Mouse (Mus musculus) embryo, embryonic 11.5 days (tissue): ENCODE data around the gene Gm37240.
A peak's percentile ranks its signal among the peaks of the same experiment; 100 is the strongest.
"Not testable (repeated sequence)": the region's sequence is repeated elsewhere in the genome, so short reads cannot be mapped to it uniquely, and the experiment has no call there.

Experiments used
- DNase-seq: peaks from one replicate; pipeline ENCODE4 v3.0.0-alpha.2; 2012; ENCODE audit warnings: low read depth, low spot score

Gene Gm37240

GRCm38 (mm10) chr3:85887239-85887827, at the start of gene Gm37240, which contains the start of gene Glt28d2:
Gm37240 (minus strand) TSS chr3:85887518.
Glt28d2 (minus strand) TSS chr3:85887516.
- peak; percentile 80 for DNase-seq

- DNase-seq: no peak
These were observed 46.3 kb upstream of the Gm37240 start for GRCm38 (mm10) chr3:85933586-85933985.

DNA sequence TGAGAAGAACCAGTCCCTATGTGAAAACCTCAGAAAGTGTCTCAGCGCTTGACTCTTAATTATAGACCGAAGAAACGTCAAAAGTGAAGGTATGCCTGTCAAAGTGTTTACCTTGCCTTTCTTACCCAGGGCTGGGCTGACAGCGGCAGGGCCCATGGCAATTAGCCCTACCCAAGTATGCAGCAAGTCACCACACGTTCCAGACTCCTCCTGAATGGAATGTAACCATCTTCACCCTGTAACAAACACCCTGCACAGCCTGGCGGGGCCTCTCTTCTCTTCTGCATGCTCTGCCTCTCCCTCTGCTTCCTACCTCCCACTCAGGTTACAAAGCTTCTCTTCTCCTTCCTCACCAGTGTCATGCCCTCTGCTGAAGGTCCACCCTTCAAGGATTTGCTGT, 44.5 kb upstream of the Gm37240 start:
- no peak for DNase-seq

DNA sequence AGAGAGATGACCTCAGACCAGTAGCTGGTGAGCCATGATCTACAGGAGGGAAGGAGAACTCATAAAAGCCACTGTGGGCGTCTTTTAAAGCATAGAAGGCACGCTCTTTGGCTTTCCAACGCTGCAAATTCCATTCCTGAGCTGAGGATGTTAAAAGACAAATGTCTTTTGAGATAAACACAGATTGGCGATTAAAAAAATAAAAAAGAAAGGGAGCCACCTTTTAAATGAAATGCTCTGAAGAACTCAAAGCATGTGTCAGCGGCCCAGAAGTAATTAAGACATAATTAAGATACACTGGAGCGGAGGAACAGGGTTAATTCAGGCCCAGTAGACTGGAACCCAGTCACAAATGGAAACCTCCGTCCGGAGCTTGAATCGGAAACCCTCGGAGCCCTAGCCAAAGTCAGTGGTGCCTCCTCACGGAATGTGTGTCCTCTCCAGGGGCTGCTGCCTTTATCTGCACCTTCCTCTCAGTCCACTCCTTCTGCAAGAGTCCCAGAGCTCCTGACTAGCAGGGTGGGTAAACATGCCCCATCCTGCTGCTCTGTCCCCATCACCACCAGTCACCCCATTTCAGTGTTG, 43.4 kb upstream of the Gm37240 start:
- no peak for DNase-seq

DNA sequence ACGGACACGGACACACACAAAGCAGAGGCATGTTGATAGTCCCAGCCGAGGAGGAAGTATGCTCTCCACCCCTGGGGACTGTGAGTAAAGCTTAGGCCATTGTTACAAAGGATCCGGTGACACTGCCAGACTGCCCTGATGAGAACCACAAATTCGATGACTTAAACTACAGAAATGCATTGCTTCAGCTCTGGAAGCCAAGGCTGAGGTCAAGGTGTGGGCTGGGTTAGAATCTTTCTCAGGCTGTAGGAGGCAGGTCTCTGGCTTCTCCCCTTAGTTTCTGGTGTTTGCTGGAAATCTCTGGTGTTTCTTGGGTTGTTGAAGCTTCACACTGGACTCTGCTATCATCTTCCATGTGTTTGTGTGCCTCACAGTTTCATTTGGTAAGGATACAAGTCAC, 42.4 kb upstream of the Gm37240 start:
- no peak for DNase-seq

DNA sequence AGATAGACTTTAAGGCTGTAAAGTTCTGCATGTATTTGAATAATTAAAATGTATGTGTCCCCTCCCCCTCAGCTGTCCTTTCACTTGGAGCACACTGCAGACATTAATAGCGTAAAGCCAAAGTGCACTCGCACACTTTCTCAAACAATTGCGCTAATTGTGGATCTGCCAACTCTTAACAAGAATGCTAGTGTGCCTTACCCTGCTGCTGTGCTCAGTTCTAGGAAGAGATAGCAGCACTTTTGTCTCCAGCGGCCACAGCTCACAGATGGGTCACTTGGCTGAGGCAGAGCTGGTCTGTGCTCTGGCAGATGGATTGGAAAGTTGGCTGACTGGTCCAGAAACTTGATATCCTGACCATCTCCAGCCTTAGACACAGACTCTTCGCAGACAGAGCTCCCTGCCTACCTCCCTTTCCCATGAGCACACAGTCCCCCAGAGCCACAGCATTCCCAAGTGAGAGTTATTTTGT, 40.9 kb upstream of the Gm37240 start:
- no peak for DNase-seq

DNA sequence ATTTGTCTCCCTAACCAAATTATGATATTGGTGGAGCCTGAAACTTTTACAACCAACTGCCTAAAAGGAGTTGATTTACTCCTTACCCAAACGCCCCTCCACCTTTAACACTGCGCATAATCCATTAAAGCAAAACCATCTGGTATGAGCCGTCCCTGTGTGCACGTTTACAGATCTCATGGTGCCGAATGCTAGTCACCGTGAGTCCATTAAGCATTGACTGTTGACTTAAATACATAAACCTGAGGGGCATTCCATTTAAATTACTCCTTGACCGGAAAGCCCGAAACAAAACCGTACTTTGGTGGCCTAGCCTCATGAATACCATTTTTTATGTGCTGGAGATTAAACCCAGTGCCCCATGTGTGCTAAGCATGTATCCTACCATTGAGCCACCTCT, 40.0 kb upstream of the Gm37240 start:
- DNase-seq: no peak

- peak; percentile 61 for DNase-seq
These were observed 36.9 kb upstream of the Gm37240 start for GRCm38 (mm10) chr3:85923954-85924945.

- no peak for DNase-seq
These were observed 36.0 kb upstream of the Gm37240 start for GRCm38 (mm10) chr3:85923343-85923742.

GRCm38 (mm10) chr3:85922331-85922730, 35.0 kb upstream of the Gm37240 start:
- DNase-seq: no peak

GRCm38 (mm10) chr3:85920671-85921070, 33.4 kb upstream of the Gm37240 start:
- not testable (repeated sequence) for DNase-seq

GRCm38 (mm10) chr3:85917600-85917999, 30.3 kb upstream of the Gm37240 start:
- DNase-seq: no peak

GRCm38 (mm10) chr3:85914806-85915205, 27.5 kb upstream of the Gm37240 start:
- DNase-seq: no peak

GRCm38 (mm10) chr3:85907136-85907535, 19.8 kb upstream of the Gm37240 start:
- no peak for DNase-seq

DNA sequence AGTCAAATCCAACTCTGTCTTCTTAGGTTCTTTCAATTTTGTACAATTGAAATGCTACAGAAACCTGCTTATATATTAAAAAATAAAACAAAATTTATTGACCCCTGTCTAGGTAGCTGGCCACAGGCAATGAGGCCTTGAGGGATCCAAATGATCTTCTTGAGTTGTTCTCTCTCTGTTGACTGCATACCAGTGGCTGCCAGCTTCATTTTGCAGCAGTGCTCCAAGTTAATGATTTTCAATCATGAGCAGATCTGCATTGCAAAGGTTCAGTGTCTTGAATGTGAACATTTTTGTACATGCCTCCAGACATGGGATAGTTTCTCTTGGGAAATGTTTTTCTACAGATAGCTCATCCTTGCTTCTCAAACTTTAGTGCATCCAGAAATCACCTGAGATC, 17.1 kb upstream of the Gm37240 start:
- DNase-seq: no peak

GRCm38 (mm10) chr3:85895020-85895419, 7.7 kb upstream of the Gm37240 start:
- DNase-seq: no peak

DNA sequence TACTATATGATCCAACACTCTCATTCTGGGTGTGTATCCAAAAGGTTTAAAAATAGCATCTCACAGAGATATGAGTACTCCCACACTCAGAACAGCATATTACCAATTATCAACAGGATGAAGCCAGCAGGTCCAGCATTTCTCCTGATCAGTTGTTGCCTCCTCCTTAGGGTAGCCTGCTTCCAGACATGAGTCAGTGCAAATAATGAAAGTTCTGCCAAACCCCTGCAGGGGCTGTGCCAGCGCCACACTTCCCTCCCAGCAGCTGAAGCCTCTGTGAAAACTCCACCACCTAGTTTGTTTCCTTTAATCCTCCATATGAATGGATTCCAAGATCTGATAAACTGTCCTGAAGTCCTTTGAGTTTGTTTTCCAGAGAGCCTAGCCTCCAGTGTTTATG, 4.3 kb upstream of the Gm37240 start:
- no peak for DNase-seq

DNA sequence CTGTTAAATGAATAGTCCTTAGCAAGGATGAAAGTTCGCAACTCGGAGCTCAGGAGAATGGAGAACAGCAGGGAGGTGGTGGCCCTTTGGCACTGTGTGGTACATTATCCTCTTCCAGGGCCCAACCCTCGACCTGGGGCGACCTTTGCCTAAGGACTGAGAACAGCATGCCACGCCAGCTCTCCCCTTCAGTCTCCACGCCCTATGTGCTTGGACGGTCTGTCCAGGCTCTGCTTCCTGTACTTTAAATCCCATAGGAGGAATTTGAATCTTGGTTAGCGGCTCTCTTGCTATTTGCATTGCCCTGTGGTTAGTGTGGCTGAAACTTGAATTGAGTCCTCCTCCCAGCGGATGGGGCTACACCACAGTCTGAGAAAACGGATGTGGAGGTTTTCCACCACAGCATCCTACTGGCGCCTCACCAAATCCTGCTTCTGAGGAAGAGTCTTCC, 928 bp upstream of the Gm37240 start:
- no peak for DNase-seq

DNA sequence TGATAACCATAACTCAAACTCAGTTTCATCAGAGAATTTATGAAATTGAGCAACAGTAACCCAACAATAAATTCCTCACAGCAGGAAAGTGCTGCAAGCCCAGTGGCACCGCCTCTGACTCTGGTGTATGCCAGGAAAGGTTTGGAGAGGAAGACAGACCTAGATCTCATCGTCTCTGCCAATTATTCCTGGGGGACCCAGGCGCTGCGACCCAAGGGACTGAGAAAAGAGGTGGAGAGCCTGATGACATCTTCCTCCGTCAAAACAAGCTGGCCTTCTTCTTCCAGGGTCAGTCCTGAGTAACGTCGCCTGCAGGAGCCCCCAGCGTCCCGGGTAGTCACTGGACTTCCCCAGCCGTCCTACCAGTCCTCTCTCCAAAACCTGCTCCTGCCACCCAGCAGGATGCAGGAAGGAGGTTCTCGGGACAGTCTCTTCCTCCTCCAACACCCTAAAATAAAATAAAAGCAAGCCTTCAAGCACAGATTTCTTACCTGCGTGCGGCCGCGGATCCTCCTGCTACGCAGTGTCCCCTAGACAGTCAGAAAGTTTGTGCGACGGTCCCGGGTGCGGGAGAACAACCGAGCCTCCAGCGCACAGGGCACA, 581 bp downstream of the Gm37240 start:
- no peak for DNase-seq

GRCm38 (mm10) chr3:85885906-85886305, 1.4 kb downstream of the Gm37240 start:
- no peak for DNase-seq

- DNase-seq: no peak
These were observed 6.6 kb downstream of the Gm37240 start for GRCm38 (mm10) chr3:85880687-85881086.

- DNase-seq: no peak
These were observed 7.2 kb downstream of the Gm37240 start for GRCm38 (mm10) chr3:85880068-85880467.
